Mouse (Mus musculus): Measurements from ENCODE around the gene Cfap126. TPM values are rescaled to one million over a fixed set of nuclear protein-coding genes. Genes with fewer than 3 reads are reported as not detected.

Gene Cfap126
- polyA plus RNA-seq, 1 experiment from 2014 or later, result 2.9 TPM

GRCm38 (mm10) chr1:171172779-171173178, 59.1 kb downstream of the Cfap126 start:
- H3K9ac ChIP-seq, result no peak overlapping the region
- H3K27me3 ChIP-seq, result no peaks in the 10 kb centered on the region; the same call in 1 of the 2 replicates
- no peaks in the 10 kb centered on the region for H3K9me3 ChIP-seq
- no peak overlapping the region for H3K4me3 ChIP-seq
- no peaks in the 10 kb centered on the region for H3K4me1 ChIP-seq (replicated peaks)
- ATAC-seq (ENCODE audit: low read depth), result no peak
- H3K36me3 ChIP-seq, result no peaks in the 10 kb centered on the region
- 96% methylated on average over 8 of the region's 8 CpGs for WGBS
- no peak overlapping the region for H3K4me2 ChIP-seq
- H3K27ac ChIP-seq (replicated peaks), result no peak overlapping the region

Small RNA genes within 50 kb of the gene (microRNA-seq; reads per million reads assigned to microRNA genes)
- gene Gm27552 (not detected), gene Gm27844 (not detected), gene Mir6546 (1.3 reads per million)

Other genes with a start within 250 kb of the Cfap126 start
- gene Atf6, start 246.1 kb upstream of the Cfap126 start, polyA plus RNA-seq (2015; fragmentation: Nextera tagmentation; extraction: Ambion mirVana), result 7.3 and 8.1 TPM in 2 replicates
- 0.50 and 0.55 TPM in 2 replicates for gene Gm26620, start 228.9 kb upstream of the Cfap126 start, polyA plus RNA-seq (2015; fragmentation: Nextera tagmentation; extraction: Ambion mirVana)
- gene Dusp12, start 228.4 kb upstream of the Cfap126 start, polyA plus RNA-seq (2015; fragmentation: Nextera tagmentation; extraction: Ambion mirVana), result 39.5 and 45.3 TPM in 2 replicates
- gene Fcrlb, start 201.0 kb upstream of the Cfap126 start, polyA plus RNA-seq (2015; fragmentation: Nextera tagmentation; extraction: Ambion mirVana), result 0.39 and 0.50 TPM in 2 replicates
- not detected in 2 replicates for gene Fcrla, start 186.3 kb upstream of the Cfap126 start, polyA plus RNA-seq (2015; fragmentation: Nextera tagmentation; extraction: Ambion mirVana)
- gene Fcgr2b, start 137.4 kb upstream of the Cfap126 start, polyA plus RNA-seq (2015; fragmentation: Nextera tagmentation; extraction: Ambion mirVana), result 0.59 and 0.83 TPM in 2 replicates
- not detected in 2 replicates for gene Fcgr4, start 95.0 kb upstream of the Cfap126 start, polyA plus RNA-seq (2015; fragmentation: Nextera tagmentation; extraction: Ambion mirVana)
- 9.0 and 10.9 TPM in 2 replicates for gene Fcgr3, start 49.0 kb upstream of the Cfap126 start, polyA plus RNA-seq (2015; fragmentation: Nextera tagmentation; extraction: Ambion mirVana)
- gene Sdhc, start 36.7 kb downstream of the Cfap126 start, polyA plus RNA-seq (2015; fragmentation: Nextera tagmentation; extraction: Ambion mirVana), result 278 and 279 TPM in 2 replicates
- gene Mpz, start 36.8 kb downstream of the Cfap126 start, polyA plus RNA-seq (2015; fragmentation: Nextera tagmentation; extraction: Ambion mirVana), result 20.7 and 25.7 TPM in 2 replicates
- 13.9 and 18.4 TPM in 2 replicates for gene Pcp4l1, start 82.3 kb downstream of the Cfap126 start, polyA plus RNA-seq (2015; fragmentation: Nextera tagmentation; extraction: Ambion mirVana)
- gene Nr1i3, start 100.1 kb downstream of the Cfap126 start, polyA plus RNA-seq (2015; fragmentation: Nextera tagmentation; extraction: Ambion mirVana), result 0.22 and 0.25 TPM in 2 replicates
- gene Tomm40l, start 108.6 kb downstream of the Cfap126 start, polyA plus RNA-seq (2015; fragmentation: Nextera tagmentation; extraction: Ambion mirVana), result 32.6 and 42.6 TPM in 2 replicates
- 4.1 and 6.8 TPM in 2 replicates for gene Apoa2, start 111.1 kb downstream of the Cfap126 start, polyA plus RNA-seq (2015; fragmentation: Nextera tagmentation; extraction: Ambion mirVana)
- gene Fcer1g, start 120.4 kb downstream of the Cfap126 start, polyA plus RNA-seq (2015; fragmentation: Nextera tagmentation; extraction: Ambion mirVana), result 38.6 and 38.7 TPM in 2 replicates
- gene Adamts4, start 136.5 kb downstream of the Cfap126 start, polyA plus RNA-seq (2015; fragmentation: Nextera tagmentation; extraction: Ambion mirVana), result 3.0 and 4.3 TPM in 2 replicates
- 257 and 263 TPM in 2 replicates for gene Ndufs2, start 137.5 kb downstream of the Cfap126 start, polyA plus RNA-seq (2015; fragmentation: Nextera tagmentation; extraction: Ambion mirVana)
- 94.0 and 97.8 TPM in 2 replicates for gene B4galt3, start 156.4 kb downstream of the Cfap126 start, polyA plus RNA-seq (2015; fragmentation: Nextera tagmentation; extraction: Ambion mirVana)
- 43.1 and 47.2 TPM in 2 replicates for gene Ppox, start 167.3 kb downstream of the Cfap126 start, polyA plus RNA-seq (2015; fragmentation: Nextera tagmentation; extraction: Ambion mirVana)
- 89.3 and 97.3 TPM in 2 replicates for gene Usp21, start 174.1 kb downstream of the Cfap126 start, polyA plus RNA-seq (2015; fragmentation: Nextera tagmentation; extraction: Ambion mirVana)
- 124 and 132 TPM in 2 replicates for gene Ufc1, start 181.1 kb downstream of the Cfap126 start, polyA plus RNA-seq (2015; fragmentation: Nextera tagmentation; extraction: Ambion mirVana)
- gene Dedd, start 215.2 kb downstream of the Cfap126 start, polyA plus RNA-seq (2015; fragmentation: Nextera tagmentation; extraction: Ambion mirVana), result 47.4 and 52.7 TPM in 2 replicates
- 51.9 and 52.1 TPM in 2 replicates for gene Nit1, start 231.7 kb downstream of the Cfap126 start, polyA plus RNA-seq (2015; fragmentation: Nextera tagmentation; extraction: Ambion mirVana)
- gene Pfdn2, start 231.8 kb downstream of the Cfap126 start, polyA plus RNA-seq (2015; fragmentation: Nextera tagmentation; extraction: Ambion mirVana), result 152 and 159 TPM in 2 replicates
- 3.3 and 4.0 TPM in 2 replicates for gene Klhdc9, start 246.9 kb downstream of the Cfap126 start, polyA plus RNA-seq (2015; fragmentation: Nextera tagmentation; extraction: Ambion mirVana)